Mouse (Mus musculus): ENCODE results near the gene Apoc3. TPM values are rescaled to one million over a fixed set of nuclear protein-coding genes. Genes with fewer than 3 reads are reported as not detected.

Gene Apoc3
- polyA plus RNA-seq (2015; fragmentation: Nextera tagmentation; extraction: Ambion mirVana) = 0.87 and 2.3 TPM in 2 replicates

- Histone ChIP-seq H3K4me1 (replicated peaks; ENCODE audit: insufficient read depth, low read length) (peaks cover 4% of the 10 kb centered on the region; the same call in 1 of the 2 replicates), H3K27ac (no peak within 1 kb of the TSS), H3K27me3 (ENCODE audit: insufficient read depth, low read length) (no peaks in the 10 kb centered on the region), H3K36me3 (ENCODE audit: insufficient read depth, low read length) (no peaks in the 10 kb centered on the region), H3K9ac (ENCODE audit: low read depth, low read length) (no peak within 1 kb of the TSS), H3K9me3 (replicated peaks; ENCODE audit: low read length) (no peaks in the 10 kb centered on the region), H3K4me2 (ENCODE audit: low read length) (no peak within 1 kb of the TSS), H3K4me3 (replicated peaks; ENCODE audit: low read depth, low read length) (no peak within 1 kb of the TSS)
- TF ChIP-seq CTCF (IDR thresholded peaks at IDR 0.05; ENCODE audit: low read depth) = no peak
- ATAC-seq (replicated peaks; ENCODE audit: low FRiP score, low read depth) (no peak), DNase-seq (ENCODE audit: low spot score) (no peak)
Measured at GRCm38 (mm10) chr9:46235596-46235648, at the start of gene Apoc3. Apoc3 (minus strand) TSS chr9:46235636.

- H3K4me3 ChIP-seq (replicated peaks; ENCODE audit: low read depth, low read length) = peak within 1 kb of the TSS; percentile 84
- peak; percentile 72 for TF ChIP-seq CTCF (IDR thresholded peaks at IDR 0.05; ENCODE audit: low read depth)
- peak; percentile 92 for ATAC-seq (replicated peaks; ENCODE audit: low FRiP score, low read depth)
- H3K4me1 ChIP-seq (replicated peaks; ENCODE audit: insufficient read depth, low read length) = peaks cover 6% of the 10 kb centered on the region
- under 1% methylated on average over 55 of the region's 55 CpGs for WGBS
- peak; percentile 97 for DNase-seq (ENCODE audit: low spot score)
- peak within 1 kb of the TSS; percentile 63 for H3K4me2 ChIP-seq (ENCODE audit: low read length)
- H3K9ac ChIP-seq (ENCODE audit: low read depth, low read length) = peak within 1 kb of the TSS; percentile 80
- H3K9me3 ChIP-seq (replicated peaks; ENCODE audit: low read length) = no peaks in the 10 kb centered on the region
- H3K36me3 ChIP-seq (ENCODE audit: insufficient read depth, low read length) = peaks cover 34% of the 10 kb centered on the region; the same call in 1 of the 2 replicates
- H3K27me3 ChIP-seq (ENCODE audit: insufficient read depth, low read length) = no peaks in the 10 kb centered on the region
- peak within 1 kb of the TSS; percentile 89 for H3K27ac ChIP-seq
Measured at GRCm38 (mm10) chr9:46282631-46283436, 47.4 kb upstream of the Apoc3 start, which contains the start of gene Bud13. Bud13 (plus strand) TSS chr9:46283008.

- H3K27me3 ChIP-seq (ENCODE audit: insufficient read depth, low read length) = no peaks in the 10 kb centered on the region
- peaks cover 36% of the 10 kb centered on the region for H3K36me3 ChIP-seq (ENCODE audit: insufficient read depth, low read length)
- ATAC-seq (replicated peaks; ENCODE audit: low FRiP score, low read depth) (no peak), DNase-seq (ENCODE audit: low spot score) (no peak)
- WGBS = 57% methylated on average over 9 of the region's 9 CpGs
- no peaks in the 10 kb centered on the region for H3K9me3 ChIP-seq (replicated peaks; ENCODE audit: low read length)
- no peak overlapping the region for H3K27ac ChIP-seq
- TF ChIP-seq CTCF (IDR thresholded peaks at IDR 0.05; ENCODE audit: low read depth) = no peak
- H3K4me3 ChIP-seq (replicated peaks; ENCODE audit: low read depth, low read length) = no peak overlapping the region
- peaks cover 2% of the 10 kb centered on the region; the same call in 1 of the 2 replicates for H3K4me1 ChIP-seq (replicated peaks; ENCODE audit: insufficient read depth, low read length)
- H3K4me2 ChIP-seq (ENCODE audit: low read length) = no peak overlapping the region
- H3K9ac ChIP-seq (ENCODE audit: low read depth, low read length) = no peak overlapping the region
Measured at GRCm38 (mm10) chr9:46274494-46274893, 39.1 kb upstream of the Apoc3 start.

- H3K27me3 ChIP-seq (ENCODE audit: insufficient read depth, low read length) = no peaks in the 10 kb centered on the region
- DNase-seq (ENCODE audit: low spot score) (peak; percentile 98), ATAC-seq (replicated peaks; ENCODE audit: low FRiP score, low read depth) (peak; percentile 92)
- H3K9me3 ChIP-seq (replicated peaks; ENCODE audit: low read length) = no peaks in the 10 kb centered on the region
- peaks cover 2% of the 10 kb centered on the region; the same call in 1 of the 2 replicates for H3K4me1 ChIP-seq (replicated peaks; ENCODE audit: insufficient read depth, low read length)
- peak within 1 kb of the TSS; percentile 68 for H3K27ac ChIP-seq
- H3K36me3 ChIP-seq (ENCODE audit: insufficient read depth, low read length) = peaks cover 27% of the 10 kb centered on the region
- 5% methylated on average over 45 of the region's 45 CpGs for WGBS
- H3K4me3 ChIP-seq (replicated peaks; ENCODE audit: low read depth, low read length) = peak within 1 kb of the TSS; percentile 81
- H3K4me2 ChIP-seq (ENCODE audit: low read length) = peak within 1 kb of the TSS; percentile 78
- peak; percentile 59 for TF ChIP-seq CTCF (IDR thresholded peaks at IDR 0.05; ENCODE audit: low read depth)
- peak within 1 kb of the TSS; percentile 79 for H3K9ac ChIP-seq (ENCODE audit: low read depth, low read length)
Measured at GRCm38 (mm10) chr9:46272677-46273454, 37.4 kb upstream of the Apoc3 start, which contains the start of gene Zpr1. Zpr1 (plus strand) TSS chr9:46273064.

- peaks cover 19% of the 10 kb centered on the region for H3K36me3 ChIP-seq (ENCODE audit: insufficient read depth, low read length)
- no peaks in the 10 kb centered on the region for H3K27me3 ChIP-seq (ENCODE audit: insufficient read depth, low read length)
- TF ChIP-seq CTCF (IDR thresholded peaks at IDR 0.05; ENCODE audit: low read depth) = no peak
- H3K4me2 ChIP-seq (ENCODE audit: low read length) = no peak overlapping the region
- H3K9me3 ChIP-seq (replicated peaks; ENCODE audit: low read length) = no peaks in the 10 kb centered on the region
- H3K9ac ChIP-seq (ENCODE audit: low read depth, low read length) = no peak overlapping the region
- ATAC-seq (replicated peaks; ENCODE audit: low FRiP score, low read depth) (no peak), DNase-seq (ENCODE audit: low spot score) (no peak)
- H3K4me3 ChIP-seq (replicated peaks; ENCODE audit: low read depth, low read length) = no peak overlapping the region
- H3K27ac ChIP-seq = no peak overlapping the region
- peaks cover 2% of the 10 kb centered on the region; the same call in 1 of the 2 replicates for H3K4me1 ChIP-seq (replicated peaks; ENCODE audit: insufficient read depth, low read length)
- 85% methylated on average over 9 of the region's 9 CpGs for WGBS
Measured at GRCm38 (mm10) chr9:46272070-46272469, 36.6 kb upstream of the Apoc3 start.

GRCm38 (mm10) chr9:46270782-46271181, 35.3 kb upstream of the Apoc3 start:
- H3K36me3 ChIP-seq (ENCODE audit: insufficient read depth, low read length) = peaks cover 10% of the 10 kb centered on the region; the same call in 1 of the 2 replicates
- DNase-seq (ENCODE audit: low spot score) = no peak
- no peak overlapping the region for H3K27ac ChIP-seq
- 92% methylated on average over 4 of the region's 4 CpGs for WGBS
- ATAC-seq (replicated peaks; ENCODE audit: low FRiP score, low read depth) = no peak
- H3K27me3 ChIP-seq (ENCODE audit: insufficient read depth, low read length) = no peaks in the 10 kb centered on the region
- H3K9me3 ChIP-seq (replicated peaks; ENCODE audit: low read length) = no peaks in the 10 kb centered on the region
- TF ChIP-seq CTCF (IDR thresholded peaks at IDR 0.05; ENCODE audit: low read depth) = no peak
- peaks cover 2% of the 10 kb centered on the region; the same call in 1 of the 2 replicates for H3K4me1 ChIP-seq (replicated peaks; ENCODE audit: insufficient read depth, low read length)
- H3K9ac ChIP-seq (ENCODE audit: low read depth, low read length) = no peak overlapping the region
- H3K4me2 ChIP-seq (ENCODE audit: low read length) = no peak overlapping the region
- no peak overlapping the region for H3K4me3 ChIP-seq (replicated peaks; ENCODE audit: low read depth, low read length)

All from kidney, postnatal 0 days (tissue).